Mouse (Mus musculus) neural tube, embryonic 15.5 days (tissue): ENCODE measurements around the gene Gm45208. TPM values are rescaled to one million over a fixed set of nuclear protein-coding genes. Genes with fewer than 3 reads are reported as not detected.

ENCODE experiments used
- ATAC-seq: fragments of 200-750 bp; cut with Nextera tagmentation; 2 replicates; pipeline ENCODE4 v1.8.0; 2017; ENCODE audit warnings: mild to moderate bottlenecking, moderate TSS enrichment, moderate library complexity; ENCODE audit not compliant: low FRiP score
- H3K27ac ChIP-seq: fragments of 300-500 bp; sonication (generic); replicated peaks from 2 replicates; pipeline ENCODE4 v1.5.1; 2015; ENCODE audit warnings: mild to moderate bottlenecking, inconsistent platforms
- H3K27me3 ChIP-seq: fragments of 300-500 bp; sonication (generic); replicated peaks from 2 replicates; pipeline ENCODE4 v1.6.1; 2015; ENCODE audit warnings: inconsistent platforms
- H3K36me3 ChIP-seq: fragments of 300-500 bp; sonication (generic); 2 replicates; pipeline ENCODE4 v1.6.1; 2015; ENCODE audit warnings: inconsistent platforms
- H3K4me1 ChIP-seq: fragments of 300-500 bp; sonication (generic); 2 replicates; pipeline ENCODE4 v1.6.1; 2015; ENCODE audit warnings: inconsistent platforms
- H3K4me2 ChIP-seq: fragments of 300-500 bp; sonication (generic); 2 replicates; pipeline ENCODE4 v1.6.1; 2015; ENCODE audit warnings: inconsistent platforms, mild to moderate bottlenecking, moderate library complexity
- H3K4me3 ChIP-seq: fragments of 300-500 bp; sonication (generic); replicated peaks from 2 replicates; pipeline ENCODE4 v1.5.1; 2015; ENCODE audit warnings: mild to moderate bottlenecking, inconsistent platforms
- H3K9ac ChIP-seq: fragments of 300-500 bp; sonication (generic); replicated peaks from 2 replicates; pipeline ENCODE4 v1.6.1; 2015; ENCODE audit warnings: mild to moderate bottlenecking, inconsistent platforms
- H3K9me3 ChIP-seq: fragments of 300-500 bp; sonication (generic); replicated peaks from 2 replicates; pipeline ENCODE4 v1.6.1; 2016; ENCODE audit warnings: inconsistent platforms
- WGBS: fragments of 180-500 bp; shearing (Covaris S2); methylation state at CpG from one replicate; pipeline ENCODE4 v1.1.7; 2015; ENCODE audit warnings: mixed read lengths; 5-methylcytosine and 5-hydroxymethylcytosine counted together
- polyA plus RNA-seq: library from polyadenylated mRNA; unstranded; fragments of >200 nt; fragmentation: Nextera tagmentation; extraction: Ambion mirVana; gene quantifications from 2 replicates; pipeline ENCODE4 v1.2.1, GENCODE M21; 2015

Gm45208 gene
- polyA plus RNA-seq, 1 experiment from 2014 or later, result not detected

DNA sequence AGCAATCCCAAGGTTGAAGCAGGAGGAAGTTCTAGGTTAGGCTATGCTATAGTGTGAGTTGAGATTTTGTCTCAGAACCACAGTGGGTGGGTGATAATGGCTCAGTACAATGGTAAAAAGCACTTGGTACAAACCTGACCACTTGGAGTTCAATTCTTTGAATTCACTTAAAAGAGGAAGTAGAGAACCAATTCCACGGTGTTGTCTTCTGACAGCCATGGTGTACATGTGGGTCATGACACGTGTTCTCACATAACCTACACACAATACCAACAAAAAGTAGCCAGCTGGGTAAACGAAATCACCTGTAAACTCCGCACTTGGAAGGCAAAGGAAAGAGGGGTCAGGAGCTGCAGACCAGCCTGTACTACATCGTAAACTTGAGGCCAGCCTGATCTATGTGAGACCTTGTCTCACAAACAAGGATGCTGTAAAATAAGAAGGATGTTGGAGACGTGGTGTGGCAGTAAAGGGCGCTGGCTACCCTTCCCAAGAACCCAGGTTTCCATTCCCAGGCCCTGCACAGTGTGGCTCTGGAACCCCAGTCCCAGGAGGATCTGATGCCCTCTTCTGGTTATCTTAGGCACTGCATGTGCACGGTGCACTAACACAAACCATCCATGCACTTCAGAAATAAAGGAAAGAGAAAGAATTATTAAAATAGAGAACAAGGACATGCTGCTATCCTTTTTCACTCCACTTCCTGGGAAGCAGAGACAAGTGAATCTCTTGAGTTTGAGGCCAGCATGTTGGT lies 54.5 kb downstream of the Gm45208 start:
- Histone ChIP-seq H3K27me3 (no peaks in the 10 kb centered on the region), H3K36me3 (peaks cover 4% of the 10 kb centered on the region; the same call in 1 of the 2 replicates), H3K4me1 (no peaks in the 10 kb centered on the region), H3K4me2 (no peak overlapping the region), H3K4me3 (no peak overlapping the region), H3K27ac (no peak overlapping the region), H3K9me3 (no peaks in the 10 kb centered on the region), H3K9ac (no peak overlapping the region)
- peak; percentile 47; the same call in 1 of the 2 replicates for ATAC-seq
- 52% methylated on average over 8 of the region's 8 CpGs for WGBS

DNA sequence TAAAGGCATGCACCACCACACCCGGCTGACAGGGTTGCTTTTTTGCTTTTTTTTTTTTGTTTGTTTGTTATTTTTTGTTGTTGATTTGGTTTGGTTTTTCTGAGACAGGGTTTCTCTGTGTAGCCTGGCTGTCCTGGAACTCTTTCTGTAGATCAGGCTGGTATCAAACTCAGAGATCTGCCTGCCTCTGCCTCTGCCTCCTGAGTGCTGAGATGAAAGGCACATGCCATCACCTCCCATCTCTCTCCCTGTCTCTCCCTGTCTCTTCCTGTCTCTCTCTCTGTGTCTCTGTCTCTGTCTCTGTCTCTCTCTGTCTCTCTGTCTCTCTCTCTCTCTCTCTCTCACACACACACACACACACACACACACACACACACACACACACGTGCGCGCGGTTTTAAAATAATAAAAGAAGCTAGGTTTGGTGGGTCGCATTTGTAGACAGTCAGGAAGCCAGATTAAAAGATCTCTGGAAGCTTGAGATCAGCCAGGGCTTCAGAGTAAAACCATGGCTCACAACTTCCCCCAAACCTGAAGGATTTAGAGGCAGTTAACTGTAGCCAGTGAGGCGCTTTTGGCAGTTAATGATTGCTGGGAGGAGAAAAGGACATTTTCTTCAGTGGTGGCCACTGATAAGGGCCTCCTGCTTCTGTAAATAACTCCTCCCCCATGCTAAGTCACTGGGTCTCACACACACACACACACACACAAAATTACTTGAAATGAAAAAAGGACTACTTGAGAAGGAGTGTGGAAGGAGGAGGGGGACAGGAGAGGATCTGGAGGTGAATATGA lies 56.6 kb downstream of the Gm45208 start:
- H3K36me3 ChIP-seq, result 0 out of 2 replicates have a peak, but pooled peaks cover 3% of the 10 kb centered on the region
- no peak overlapping the region for H3K4me2 ChIP-seq
- no peak overlapping the region for H3K9ac ChIP-seq
- H3K27me3 ChIP-seq, result no peaks in the 10 kb centered on the region
- H3K9me3 ChIP-seq, result no peaks in the 10 kb centered on the region
- no peaks in the 10 kb centered on the region for H3K4me1 ChIP-seq
- no peak for ATAC-seq
- H3K27ac ChIP-seq, result no peak overlapping the region
- WGBS, result 83% methylated on average over 7 of the region's 7 CpGs
- no peak overlapping the region for H3K4me3 ChIP-seq

DNA sequence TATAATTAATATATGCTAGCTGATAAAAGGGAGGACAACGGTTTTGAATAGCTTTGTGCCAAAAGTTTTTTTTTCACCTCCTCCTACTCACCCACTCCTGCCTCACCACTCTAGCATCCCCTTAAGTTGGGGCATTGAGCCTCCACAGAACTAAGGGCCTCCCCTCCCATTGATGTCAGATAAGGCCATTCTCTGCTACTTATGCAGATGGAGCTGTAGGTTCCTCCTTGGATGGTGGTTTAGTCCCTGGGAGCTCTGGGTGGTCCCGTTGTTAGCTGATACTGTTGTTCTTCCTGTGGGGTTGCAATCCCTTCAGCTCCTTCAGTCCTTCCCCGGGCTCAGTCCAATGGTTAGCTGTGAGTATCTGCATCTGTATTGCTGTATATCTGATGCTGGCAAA lies 57.2 kb downstream of the Gm45208 start:
- Histone ChIP-seq H3K9me3 (no peaks in the 10 kb centered on the region), H3K27ac (no peak overlapping the region), H3K36me3 (no peaks in the 10 kb centered on the region), H3K4me1 (no peaks in the 10 kb centered on the region), H3K27me3 (no peaks in the 10 kb centered on the region), H3K4me3 (no peak overlapping the region), H3K9ac (no peak overlapping the region), H3K4me2 (no peak overlapping the region)
- WGBS, result 27% methylated on average over 3 of the region's 3 CpGs
- no peak for ATAC-seq

Other genes starting within 250 kb of the Gm45208 start
- 0.08 and 0.26 TPM in 2 replicates for gene Foxp3, start 148.6 kb upstream of the Gm45208 start, polyA plus RNA-seq
- 6.0 and 7.5 TPM in 2 replicates for gene Ppp1r3f, start 148.0 kb upstream of the Gm45208 start, polyA plus RNA-seq
- gene Ccdc22, start 116.7 kb upstream of the Gm45208 start, polyA plus RNA-seq, result 28.4 and 29.5 TPM in 2 replicates
- 0.24 and 0.35 TPM in 2 replicates for gene Cacna1f, start 115.2 kb upstream of the Gm45208 start, polyA plus RNA-seq
- gene Syp, start 83.8 kb upstream of the Gm45208 start, polyA plus RNA-seq, result 195 and 223 TPM in 2 replicates
- gene Prickle3, start 65.0 kb upstream of the Gm45208 start, polyA plus RNA-seq, result 1.7 and 3.8 TPM in 2 replicates
- 20.3 and 50.6 TPM in 2 replicates for gene Plp2, start 50.9 kb upstream of the Gm45208 start, polyA plus RNA-seq
- 0.13 TPM in 1 of 2 replicates, not detected in the other for gene Magix, start 41.0 kb upstream of the Gm45208 start, polyA plus RNA-seq
- gene Gpkow, start 25.1 kb upstream of the Gm45208 start, polyA plus RNA-seq, result 46.0 and 46.5 TPM in 2 replicates
- gene Wdr45, start 7.9 kb upstream of the Gm45208 start, polyA plus RNA-seq, result 34.6 and 34.9 TPM in 2 replicates
- 128 and 132 TPM in 2 replicates for gene Praf2, start 6.2 kb downstream of the Gm45208 start, polyA plus RNA-seq
- gene Ccdc120, start 28.7 kb downstream of the Gm45208 start, polyA plus RNA-seq, result 50.8 and 56.3 TPM in 2 replicates
- 24.7 and 25.2 TPM in 2 replicates for gene Tfe3, start 40.3 kb downstream of the Gm45208 start, polyA plus RNA-seq
- gene Gripap1, start 67.5 kb downstream of the Gm45208 start, polyA plus RNA-seq, result 63.0 and 67.4 TPM in 2 replicates
- gene Kcnd1, start 100.0 kb downstream of the Gm45208 start, polyA plus RNA-seq, result 5.7 and 6.5 TPM in 2 replicates
- gene Otud5, start 119.1 kb downstream of the Gm45208 start, polyA plus RNA-seq, result 40.0 and 40.4 TPM in 2 replicates
- gene Pim2, start 156.0 kb downstream of the Gm45208 start, polyA plus RNA-seq, result 21.0 and 26.8 TPM in 2 replicates
- gene Slc35a2, start 161.8 kb downstream of the Gm45208 start, polyA plus RNA-seq, result 46.9 and 47.3 TPM in 2 replicates
- gene Pqbp1, start 177.0 kb downstream of the Gm45208 start, polyA plus RNA-seq, result 194 and 201 TPM in 2 replicates
- 152 TPM in 2 replicates for gene Timm17b, start 177.1 kb downstream of the Gm45208 start, polyA plus RNA-seq
- not detected in 2 replicates for gene Gm10491, start 185.6 kb downstream of the Gm45208 start, polyA plus RNA-seq
- gene Gm10490, start 187.3 kb downstream of the Gm45208 start, polyA plus RNA-seq, result not detected in 2 replicates
- 292 and 368 TPM in 2 replicates for gene Pcsk1n, start 197.6 kb downstream of the Gm45208 start, polyA plus RNA-seq
- gene Eras, start 206.4 kb downstream of the Gm45208 start, polyA plus RNA-seq, result 0.28 TPM in 1 of 2 replicates, not detected in the other
- 57.4 and 61.3 TPM in 2 replicates for gene Hdac6, start 225.6 kb downstream of the Gm45208 start, polyA plus RNA-seq